Mouse (Mus musculus) megakaryocyte, embryonic 14.5 days (primary cell): ENCODE data around the gene Haghl.

Experiments used
- FLI1 ChIP-seq: IDR thresholded peaks from 2 replicates; pipeline ENCODE4 v1.6.1; 2012; ENCODE audit warnings: low read length, inconsistent platforms, mixed read lengths
- GATA1 ChIP-seq: IDR thresholded peaks from 3 replicates; pipeline ENCODE4 v1.6.1; 2012; ENCODE audit warnings: mixed read lengths, low read length, inconsistent platforms, borderline replicate concordance

DNA sequence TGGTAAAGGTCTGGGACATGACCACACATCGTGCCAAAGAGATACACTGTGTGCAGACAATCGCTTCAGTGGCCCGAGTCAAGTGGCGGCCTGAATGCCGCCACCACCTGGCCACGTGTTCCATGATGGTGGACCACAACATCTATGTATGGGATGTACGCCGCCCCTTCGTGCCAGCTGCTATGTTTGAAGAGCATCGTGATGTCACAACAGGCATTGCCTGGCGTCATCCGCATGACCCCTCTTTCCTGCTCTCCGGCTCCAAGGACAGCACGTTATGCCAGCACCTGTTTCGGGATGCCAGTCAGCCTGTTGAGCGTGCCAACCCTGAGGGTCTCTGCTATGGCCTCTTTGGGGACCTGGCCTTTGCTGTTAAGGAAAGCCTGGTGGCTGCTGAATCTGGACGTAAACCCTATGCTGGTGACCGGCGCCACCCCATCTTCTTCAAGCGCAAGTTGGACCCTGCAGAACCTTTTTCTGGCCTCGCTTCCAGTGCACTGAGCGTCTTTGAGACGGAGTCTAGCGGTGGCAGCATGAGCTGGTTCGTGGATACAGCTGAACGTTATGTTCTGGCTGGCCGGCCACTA is 40.6 kb upstream of the Haghl start:
- TF ChIP-seq FLI1 (no peak), GATA1 (no peak)
